In the genomic region with DNA sequence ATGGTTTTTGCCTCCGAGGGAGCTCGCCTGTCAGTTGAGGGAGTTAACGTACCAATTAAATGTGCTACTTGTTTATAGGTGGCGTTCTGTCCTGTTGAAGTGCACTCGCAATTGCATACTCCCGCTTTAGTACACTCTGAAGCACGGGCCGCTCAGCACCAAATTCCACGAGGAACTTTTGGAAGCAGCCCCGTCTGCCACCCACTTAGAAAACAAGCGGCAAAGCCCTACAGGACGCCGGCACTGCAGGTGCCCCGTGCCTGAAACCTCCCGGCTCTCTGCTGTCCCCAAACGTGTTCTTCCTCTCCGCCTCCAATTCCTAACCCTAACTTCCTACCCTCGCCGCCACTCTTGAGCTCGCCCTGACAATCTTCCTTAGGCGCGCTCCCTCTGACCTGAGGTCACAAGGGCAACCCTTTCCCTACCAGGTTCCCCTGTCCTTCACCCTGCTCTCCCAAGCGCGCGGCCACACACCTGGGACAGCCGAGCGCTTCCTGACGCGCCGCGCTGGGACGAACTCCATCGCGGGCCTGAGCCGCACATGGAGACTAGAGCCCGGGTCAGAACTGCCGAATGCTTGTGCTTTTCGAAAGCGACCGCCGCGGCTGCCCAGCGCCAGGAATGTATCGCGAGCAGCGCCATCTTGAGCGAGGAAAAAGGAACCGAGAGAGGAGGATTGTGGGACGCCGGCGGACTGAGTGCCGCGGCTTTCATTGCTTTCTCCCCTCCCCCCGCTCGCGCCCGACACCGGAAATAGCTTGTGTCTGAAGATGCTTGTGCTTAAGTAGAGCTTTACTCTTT, we compare ENCODE assay signal across 8 mouse cellular contexts. TPM values are rescaled to one million over a fixed set of nuclear protein-coding genes. Genes with fewer than 3 reads are reported as not detected.
A peak's percentile ranks its signal among the peaks of the same experiment; 100 is the strongest.
DNase-seq lines count a peak whose midpoint lies in the region; ATAC-seq and TF ChIP-seq lines count a peak whose summit lies in the region.

A gene (minus strand): TSS at position 674 of the 801 bp plus-strand sequence.

- TF ChIP-seq POLR2A in CH12.LX (IDR thresholded peaks at IDR 0.05; ENCODE audit: low read depth, low read length), result peak; percentile 81

- H3K4me2 ChIP-seq in CH12.LX (ENCODE audit: insufficient read depth, low read depth, poor library complexity, severe bottlenecking), result peak within 1 kb of the TSS; percentile 31; the same call in 1 of the 2 replicates
- peak within 1 kb of the TSS; percentile 60 for H3K4me2 ChIP-seq in heart, embryonic 15.5 days
- peak within 1 kb of the TSS; percentile 60 for H3K4me2 ChIP-seq in liver, embryonic 13.5 days
- peak within 1 kb of the TSS; percentile 34 for H3K4me2 ChIP-seq in stomach, embryonic 14.5 days (replicated peaks; ENCODE audit: low read depth, low read length)

- peak within 1 kb of the TSS; percentile 98 for H3K9ac ChIP-seq in CH12.LX (ENCODE audit: insufficient read depth, low read depth)
- peak within 1 kb of the TSS; percentile 74 for H3K9ac ChIP-seq in heart, embryonic 15.5 days
- peak within 1 kb of the TSS; percentile 84 for H3K9ac ChIP-seq in liver, embryonic 13.5 days
- H3K9ac ChIP-seq in stomach, embryonic 14.5 days (replicated peaks; ENCODE audit: low read depth, low read length), result peak within 1 kb of the TSS; percentile 55

- H3K4me1 ChIP-seq in CH12.LX (ENCODE audit: control insufficient read depth in 1 of 2, insufficient read depth in 2 of 2), result peaks cover 0 to 5% of the 10 kb centered on the region in 2 experiments; a peak in 2 of 4 replicates
- H3K4me1 ChIP-seq in forebrain, embryonic 10.5 days, result peaks cover 4% of the 10 kb centered on the region; the same call in 1 of the 2 replicates
- no peaks in the 10 kb centered on the region for H3K4me1 ChIP-seq in heart, embryonic 15.5 days (replicated peaks)
- no peaks in the 10 kb centered on the region for H3K4me1 ChIP-seq in liver, embryonic 13.5 days (replicated peaks)
- no peaks in the 10 kb centered on the region for H3K4me1 ChIP-seq in stomach, embryonic 14.5 days (ENCODE audit: control insufficient read depth, insufficient read depth, low read length)

- H3K27me3 ChIP-seq in CH12.LX (replicated peaks), result no peaks in the 10 kb centered on the region
- peaks cover 85% of the 10 kb centered on the region for H3K27me3 ChIP-seq in forebrain, embryonic 10.5 days (ENCODE audit: poor library complexity, severe bottlenecking)
- no peaks in the 10 kb centered on the region for H3K27me3 ChIP-seq in heart, embryonic 15.5 days
- peaks cover 10% of the 10 kb centered on the region; the same call in 1 of the 2 replicates for H3K27me3 ChIP-seq in liver, embryonic 13.5 days
- no peaks in the 10 kb centered on the region for H3K27me3 ChIP-seq in stomach, embryonic 14.5 days (ENCODE audit: control insufficient read depth, insufficient read depth, low read length)

- DNase-seq in CH12.LX (ENCODE audit: extremely low read depth), result peak; percentile 80
- peak; percentile 65 for DNase-seq in c-Kit-positive CD71-negative TER-119-negative erythroid progenitor cells, embryonic 14.5 days (ENCODE audit: low read depth)
- peak; percentile 74 for DNase-seq in forebrain, embryonic 10.5 days (ENCODE audit: extremely low spot score, low spot score)
- peak; percentile 92 for DNase-seq in kidney, postnatal 25 days
- DNase-seq in liver, embryonic 13.5 days, result peak; percentile 69
- peak; percentile 80 to 84 for DNase-seq in natural killer cell, adult 2 months (ENCODE audit: low spot score in 2 of 2)

- no peaks in the 10 kb centered on the region for H3K36me3 ChIP-seq in CH12.LX (replicated peaks in 1 of 2; ENCODE audit: control insufficient read depth in 1 of 2, insufficient read depth in 1 of 2, low read length in 1 of 2)
- no peaks in the 10 kb centered on the region for H3K36me3 ChIP-seq in forebrain, embryonic 10.5 days (replicated peaks)
- H3K36me3 ChIP-seq in heart, embryonic 15.5 days, result no peaks in the 10 kb centered on the region
- no peaks in the 10 kb centered on the region for H3K36me3 ChIP-seq in liver, embryonic 13.5 days
- no peaks in the 10 kb centered on the region for H3K36me3 ChIP-seq in stomach, embryonic 14.5 days (ENCODE audit: control insufficient read depth, insufficient read depth, low read length)

- peaks cover 13% of the 10 kb centered on the region for H3K79me2 ChIP-seq in CH12.LX (replicated peaks; ENCODE audit: control insufficient read depth, extremely low read depth, insufficient read depth, poor library complexity, severe bottlenecking)

- dilution Hi-C loops in CH12.LX (cut with MboI; ENCODE audit: extremely low pct_ligation_motif_present, extremely low pct_unique_long_range_greater_than_20kb, low sequenced_read_pairs), result no loop called here

- no peak for TF ChIP-seq CTCF in CH12.LX (conservative IDR thresholded peaks at IDR 0.05 in 1 of 2, IDR thresholded peaks at IDR 0.05 in 1 of 2; ENCODE audit: low read depth in 2 of 2, low read length in 2 of 2)

- peak within 1 kb of the TSS; percentile 54 to 99 (median 68) for H3K4me3 ChIP-seq in CH12.LX (replicated peaks in 1 of 3; ENCODE audit: low read depth in 2 of 3, low read length in 2 of 3, poor library complexity in 1 of 3)
- peak within 1 kb of the TSS; percentile 64 for H3K4me3 ChIP-seq in forebrain, embryonic 10.5 days
- H3K4me3 ChIP-seq in heart, embryonic 15.5 days, result peak within 1 kb of the TSS; percentile 74
- peak within 1 kb of the TSS; percentile 72 for H3K4me3 ChIP-seq in liver, embryonic 13.5 days (replicated peaks)
- H3K4me3 ChIP-seq in stomach, embryonic 14.5 days (ENCODE audit: low read depth, low read length), result peak within 1 kb of the TSS; percentile 59

- H3K27ac ChIP-seq in CH12.LX (ENCODE audit: insufficient read depth, low read depth), result peak within 1 kb of the TSS; percentile 96
- H3K27ac ChIP-seq in forebrain, embryonic 10.5 days, result peak within 1 kb of the TSS; percentile 95
- peak within 1 kb of the TSS; percentile 97 for H3K27ac ChIP-seq in heart, embryonic 15.5 days
- H3K27ac ChIP-seq in liver, embryonic 13.5 days, result peak within 1 kb of the TSS; percentile 91
- peak within 1 kb of the TSS; percentile 89 for H3K27ac ChIP-seq in stomach, embryonic 14.5 days (ENCODE audit: low read length)

- no peak; the same call in 1 of the 2 replicates for TF ChIP-seq RAD21 in CH12.LX (IDR thresholded peaks at IDR 0.05; ENCODE audit: low read depth, low read length)

- no peak for TF ChIP-seq EP300 in CH12.LX (IDR thresholded peaks at IDR 0.05; ENCODE audit: low read length)

- H3K9me3 ChIP-seq in CH12.LX (replicated peaks; ENCODE audit: low read length), result no peaks in the 10 kb centered on the region
- H3K9me3 ChIP-seq in forebrain, embryonic 10.5 days, result no peaks in the 10 kb centered on the region
- H3K9me3 ChIP-seq in heart, embryonic 15.5 days (replicated peaks), result no peaks in the 10 kb centered on the region
- H3K9me3 ChIP-seq in liver, embryonic 13.5 days (replicated peaks), result no peaks in the 10 kb centered on the region
- H3K9me3 ChIP-seq in stomach, embryonic 14.5 days (ENCODE audit: control insufficient read depth, low read depth, low read length), result no peaks in the 10 kb centered on the region

- in situ Hi-C loops in CH12.LX (cut with MboI; ENCODE audit: low pct_ligation_motif_present, low pct_unique_long_range_greater_than_20kb, low sequenced_read_pairs), result no loop called here

- peak; percentile 90 for ATAC-seq in heart, embryonic 15.5 days (replicated peaks; ENCODE audit: insufficient number of reproducible peaks, insufficient read depth, low FRiP score, low read depth)
- peak; percentile 92 for ATAC-seq in liver, embryonic 13.5 days (ENCODE audit: low read depth)
- peak; percentile 92 for ATAC-seq in stomach, embryonic 14.5 days (ENCODE audit: insufficient number of reproducible peaks, insufficient read depth, low FRiP score, low read depth)

- WGBS in forebrain, embryonic 10.5 days, result 21% methylated on average over 58 of the region's 58 CpGs
- 14% methylated on average over 58 of the region's 58 CpGs for WGBS in heart, embryonic 15.5 days
- 13% methylated on average over 58 of the region's 58 CpGs for WGBS in liver, embryonic 13.5 days (ENCODE audit: insufficient replicate concordance)
- WGBS in stomach, embryonic 14.5 days, result 19% methylated on average over 57 of the region's 58 CpGs

TF ChIP-seq in CH12.LX, 34 proteins besides CTCF, POLR2A, EP300 and RAD21:
- TF ChIP-seq UBTF (IDR thresholded peaks at IDR 0.05; ENCODE audit: low read depth, low read length) (no peak), SIN3A (IDR thresholded peaks at IDR 0.05; ENCODE audit: low read length) (peak; percentile 34), POLR2AphosphoS2 (IDR thresholded peaks at IDR 0.05; ENCODE audit: low read depth, low read length) (peak; percentile 4; the same call in 1 of the 2 replicates), HCFC1 (IDR thresholded peaks at IDR 0.05; ENCODE audit: low read depth, low read length) (peak; percentile 73), CHD2 (IDR thresholded peaks at IDR 0.05; ENCODE audit: low read length) (peak; percentile 92), SMC3 (IDR thresholded peaks at IDR 0.05; ENCODE audit: low read depth, low read length) (no peak), ELF1 (IDR thresholded peaks at IDR 0.05; ENCODE audit: low read depth, low read length) (peak; percentile 85), TBP (conservative IDR thresholded peaks at IDR 0.05; ENCODE audit: low read depth, low read length) (no peak; the same call in none of the 2 replicates), IRF4 (IDR thresholded peaks at IDR 0.05; ENCODE audit: low read depth, low read length) (peak; percentile 79), E2F4 (IDR thresholded peaks at IDR 0.05; ENCODE audit: insufficient replicate concordance, low read depth, low read length) (peak; percentile 51; the same call in 1 of the 2 replicates), TCF12 (IDR thresholded peaks at IDR 0.05; ENCODE audit: low read depth, low read length) (peak; percentile 82), MEF2A (IDR thresholded peaks at IDR 0.05; ENCODE audit: borderline replicate concordance, low read depth, low read length) (peak; percentile 59; the same call in 1 of the 2 replicates), NELFE (IDR thresholded peaks at IDR 0.05; ENCODE audit: low read depth, low read length) (peak; percentile 74), MXI1 (IDR thresholded peaks at IDR 0.05; ENCODE audit: low read depth, low read length) (peak; percentile 47; the same call in 1 of the 2 replicates), NRF1 (IDR thresholded peaks at IDR 0.05; ENCODE audit: low read depth, low read length) (0 out of 2 replicates have a peak, but pooled peaks have one; percentile 19), BHLHE40 (IDR thresholded peaks at IDR 0.05; ENCODE audit: low read depth, low read length) (0 out of 2 replicates have a peak, but pooled peaks have one; percentile 12)

RNA-seq across cellular contexts. Expression of the gene that starts here (rescaled TPM):
- total RNA-seq in CH12.LX (2012; rRNA removed) (17.3 and 19.2 TPM in 2 replicates), CH12.LX (2014; rRNA removed) (30.2 and 33.8 TPM in 2 replicates)
- 20.9 and 21.5 TPM in 2 replicates for polyA plus RNA-seq in CH12.LX (2012; ENCODE audit: insufficient read length, low read depth)
- polyA plus RNA-seq in forebrain, embryonic 10.5 days (2016; fragmentation: Nextera tagmentation; extraction: Ambion mirVana), result 13.6 and 14.4 TPM in 2 replicates
- polyA plus RNA-seq in heart, embryonic 15.5 days (2015; fragmentation: Nextera tagmentation; extraction: Ambion mirVana), result 8.0 and 8.2 TPM in 2 replicates
- 8.1 and 11.1 TPM in 2 replicates for polyA plus RNA-seq in liver, embryonic 13.5 days (2015; fragmentation: Nextera tagmentation; extraction: Ambion mirVana)
- 11.3 and 12.0 TPM in 2 replicates for polyA plus RNA-seq in stomach, embryonic 14.5 days (2014; fragmentation: Nextera tagmentation; extraction: Ambion mirVana)

Comparison
In these comparisons a context has a peak if more than half of its experiments do, and no peak if none do; other contexts are left out.
1. Peak in every context shown above with its lines: DNase-seq, ATAC-seq, H3K4me3 ChIP-seq and H3K27ac ChIP-seq.